Mouse (Mus musculus) C2C12 (cell line): ENCODE measurements around the gene Artn.

Source experiments
- CTCF ChIP-seq: IDR thresholded peaks from one replicate; pipeline ENCODE4 v1.5.1; 2011; ENCODE audit not compliant: control insufficient read depth, insufficient read depth, insufficient read length
- MAX ChIP-seq: IDR thresholded peaks from one replicate; pipeline ENCODE4 v1.6.1; 2011; ENCODE audit warnings: mild to moderate bottlenecking, control low read depth

DNA sequence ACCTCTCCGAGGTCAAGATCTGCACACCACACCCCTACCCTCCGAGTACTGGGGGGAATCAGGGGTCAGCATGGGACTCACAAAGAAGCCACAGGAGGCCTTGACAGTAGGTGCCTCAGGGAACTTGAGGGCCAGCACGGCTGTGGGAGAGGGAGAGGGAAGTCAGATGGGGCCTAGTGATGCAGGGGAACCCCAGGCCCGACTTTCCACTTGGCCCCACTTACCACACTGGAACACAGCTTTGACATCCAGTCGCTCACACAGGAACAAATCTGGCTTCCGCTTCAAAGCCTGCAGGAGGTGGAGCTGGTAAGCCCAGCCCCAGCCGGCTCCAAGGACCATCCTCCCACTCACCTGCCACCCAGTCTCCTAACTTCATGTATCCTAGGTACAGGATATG lies 34.2 kb downstream of the Artn start:
- TF ChIP-seq CTCF (no peak), MAX (no peak)
